Mouse (Mus musculus) midbrain, postnatal 0 days (tissue): ENCODE results near the gene Bckdhb. TPM values are rescaled to one million over a fixed set of nuclear protein-coding genes. Genes with fewer than 3 reads are reported as not detected.

ENCODE experiments used
- ATAC-seq: fragments of 200-750 bp; cut with Nextera tagmentation; 2 replicates; pipeline ENCODE4 v1.8.0; 2017; ENCODE audit warnings: moderate number of reproducible peaks, mild to moderate bottlenecking, moderate TSS enrichment, moderate library complexity; ENCODE audit not compliant: low FRiP score
- DNase-seq: peaks from one replicate; pipeline ENCODE4 v3.0.0-alpha.2; 2015; ENCODE audit warnings: low spot score
- H3K27ac ChIP-seq: fragments of 300-500 bp; sonication (generic); 2 replicates; pipeline ENCODE4 v1.5.1; 2014; ENCODE audit warnings: low read depth, mild to moderate bottlenecking, low read length, mixed read lengths
- H3K27me3 ChIP-seq: fragments of 300-500 bp; sonication (generic); 2 replicates; pipeline ENCODE4 v1.6.1; 2014; ENCODE audit warnings: low read length, control low read depth, mixed read lengths; ENCODE audit not compliant: insufficient read depth
- H3K36me3 ChIP-seq: fragments of 300-500 bp; sonication (generic); 2 replicates; pipeline ENCODE4 v1.6.1; 2014; ENCODE audit warnings: low read length, control low read depth, mixed read lengths; ENCODE audit not compliant: insufficient read depth
- H3K4me1 ChIP-seq: fragments of 300-500 bp; sonication (generic); 2 replicates; pipeline ENCODE4 v1.6.1; 2014; ENCODE audit warnings: mild to moderate bottlenecking, control low read depth, antibody characterized with exemption, low read length, mixed read lengths; ENCODE audit not compliant: insufficient read depth
- H3K4me2 ChIP-seq: fragments of 300-500 bp; sonication (generic); 2 replicates; pipeline ENCODE4 v1.6.1; 2014; ENCODE audit warnings: low read depth, mild to moderate bottlenecking, low read length, mixed read lengths; ENCODE audit not compliant: poor library complexity, severe bottlenecking
- H3K4me3 ChIP-seq: fragments of 300-500 bp; sonication (generic); 2 replicates; pipeline ENCODE4 v1.5.1; 2014; ENCODE audit warnings: low read depth, mild to moderate bottlenecking, low read length, moderate library complexity
- H3K9ac ChIP-seq: fragments of 300-500 bp; sonication (generic); replicated peaks from 2 replicates; pipeline ENCODE4 v1.6.1; 2014; ENCODE audit warnings: mild to moderate bottlenecking, low read length, moderate library complexity, mixed read lengths; ENCODE audit not compliant: poor library complexity, severe bottlenecking
- H3K9me3 ChIP-seq: fragments of 300-500 bp; sonication (generic); 2 replicates; pipeline ENCODE4 v1.6.1; 2016; ENCODE audit warnings: low read length, control low read depth
- CTCF ChIP-seq: IDR thresholded peaks from 2 replicates; pipeline ENCODE4 v1.5.1; 2016; ENCODE audit warnings: antibody characterized with exemption, mild to moderate bottlenecking
- WGBS: fragments of 180-500 bp; shearing (Covaris S2); extraction: QIAGEN DNeasy Blood & Tissue Kit; methylation state at CpG from one replicate; pipeline ENCODE4 v1.1.7; 2014; 5-methylcytosine and 5-hydroxymethylcytosine counted together
- polyA plus RNA-seq: library from polyadenylated mRNA; unstranded; fragments of >200 nt; fragmentation: Nextera tagmentation; extraction: Ambion mirVana; gene quantifications from 2 replicates; pipeline ENCODE4 v1.2.1, GENCODE M21; 2015
- total RNA-seq: library from RNA; depleted of rRNA; stranded (reverse); fragments of >200 nt; gene quantifications from 2 replicates; pipeline ENCODE4 v1.2.3, GENCODE M21; 2014

Bckdhb gene
- total and polyA plus RNA-seq, 2 experiments from 2014 or later, result 23.5 to 29.9 TPM

GRCm38 (mm10) chr9:84036046-84036445 lies 111.1 kb downstream of the Bckdhb start:
- 95% methylated on average over 8 of the region's 8 CpGs for WGBS
- no peak for DNase-seq
- no peak overlapping the region for H3K4me3 ChIP-seq
- no peaks in the 10 kb centered on the region for H3K27me3 ChIP-seq
- H3K9me3 ChIP-seq, result no peaks in the 10 kb centered on the region
- ATAC-seq, result no peak
- no peak overlapping the region for H3K4me2 ChIP-seq
- no peak overlapping the region for H3K9ac ChIP-seq
- TF ChIP-seq CTCF, result no peak
- no peak overlapping the region for H3K27ac ChIP-seq
- H3K4me1 ChIP-seq, result peaks cover 3% of the 10 kb centered on the region; the same call in 1 of the 2 replicates
- H3K36me3 ChIP-seq, result no peaks in the 10 kb centered on the region

DNA sequence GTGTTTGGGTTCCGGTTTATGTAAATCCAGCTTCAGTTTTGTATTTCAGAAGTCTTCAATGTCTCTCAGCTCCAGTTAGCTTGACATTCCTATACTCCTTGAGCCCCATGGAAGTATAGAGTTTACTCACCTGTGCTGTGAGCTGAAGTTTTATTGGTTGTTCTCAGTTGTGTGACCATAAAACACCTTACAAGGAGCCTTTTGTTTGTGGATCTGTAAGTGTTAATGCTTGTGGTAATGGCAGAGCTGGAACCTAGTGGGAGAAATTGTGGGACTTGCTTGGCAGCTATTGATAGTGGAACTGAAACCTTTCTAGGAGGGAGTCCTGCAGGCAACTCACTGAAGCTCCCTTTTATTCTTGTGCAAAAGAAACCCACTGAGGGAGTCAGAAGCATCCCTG lies 112.3 kb downstream of the Bckdhb start:
- Histone ChIP-seq H3K4me3 (no peak overlapping the region), H3K9me3 (no peaks in the 10 kb centered on the region), H3K36me3 (no peaks in the 10 kb centered on the region), H3K27me3 (no peaks in the 10 kb centered on the region), H3K4me1 (no peaks in the 10 kb centered on the region; the same call in 1 of the 2 replicates), H3K4me2 (no peak overlapping the region), H3K9ac (no peak overlapping the region), H3K27ac (no peak overlapping the region)
- DNase-seq (no peak), ATAC-seq (no peak)
- no peak for TF ChIP-seq CTCF
- 100% methylated on average over 1 of the region's 1 CpGs for WGBS

- Histone ChIP-seq H3K9me3 (no peaks in the 10 kb centered on the region), H3K27ac (no peak overlapping the region), H3K4me2 (no peak overlapping the region), H3K4me1 (no peaks in the 10 kb centered on the region), H3K9ac (no peak overlapping the region), H3K4me3 (no peak overlapping the region), H3K27me3 (no peaks in the 10 kb centered on the region), H3K36me3 (no peaks in the 10 kb centered on the region)
- TF ChIP-seq CTCF, result no peak
- DNase-seq (no peak), ATAC-seq (no peak)
- WGBS, result 93% methylated on average over 4 of the region's 4 CpGs
Measured at GRCm38 (mm10) chr9:84038946-84039345, 114.0 kb downstream of the Bckdhb start.

DNA sequence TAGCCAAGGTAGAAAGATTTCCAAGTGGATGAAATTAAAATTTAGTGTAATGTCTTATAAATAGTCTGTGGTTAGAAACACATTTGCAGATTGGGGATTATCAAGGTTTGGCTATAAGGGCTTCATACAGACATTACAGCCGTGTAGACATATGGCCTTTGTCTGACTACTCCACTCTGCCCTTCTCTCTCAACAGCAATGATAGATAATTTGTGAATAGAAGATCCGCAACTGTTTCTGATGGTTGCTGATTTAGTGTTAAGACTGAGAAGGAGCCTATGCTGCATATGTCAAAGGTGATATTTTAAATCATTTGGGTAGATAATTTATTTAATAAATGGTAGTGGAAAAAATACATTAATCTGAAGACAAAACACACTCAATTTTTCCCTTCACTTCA lies 115.4 kb downstream of the Bckdhb start:
- ATAC-seq (no peak), DNase-seq (no peak)
- 86% methylated on average over 2 of the region's 2 CpGs for WGBS
- H3K27me3 ChIP-seq, result no peaks in the 10 kb centered on the region
- TF ChIP-seq CTCF, result no peak
- no peak overlapping the region for H3K4me2 ChIP-seq
- H3K4me1 ChIP-seq, result no peaks in the 10 kb centered on the region
- H3K9me3 ChIP-seq, result no peaks in the 10 kb centered on the region
- H3K36me3 ChIP-seq, result no peaks in the 10 kb centered on the region
- H3K9ac ChIP-seq, result no peak overlapping the region
- H3K4me3 ChIP-seq, result no peak overlapping the region
- H3K27ac ChIP-seq, result no peak overlapping the region

DNA sequence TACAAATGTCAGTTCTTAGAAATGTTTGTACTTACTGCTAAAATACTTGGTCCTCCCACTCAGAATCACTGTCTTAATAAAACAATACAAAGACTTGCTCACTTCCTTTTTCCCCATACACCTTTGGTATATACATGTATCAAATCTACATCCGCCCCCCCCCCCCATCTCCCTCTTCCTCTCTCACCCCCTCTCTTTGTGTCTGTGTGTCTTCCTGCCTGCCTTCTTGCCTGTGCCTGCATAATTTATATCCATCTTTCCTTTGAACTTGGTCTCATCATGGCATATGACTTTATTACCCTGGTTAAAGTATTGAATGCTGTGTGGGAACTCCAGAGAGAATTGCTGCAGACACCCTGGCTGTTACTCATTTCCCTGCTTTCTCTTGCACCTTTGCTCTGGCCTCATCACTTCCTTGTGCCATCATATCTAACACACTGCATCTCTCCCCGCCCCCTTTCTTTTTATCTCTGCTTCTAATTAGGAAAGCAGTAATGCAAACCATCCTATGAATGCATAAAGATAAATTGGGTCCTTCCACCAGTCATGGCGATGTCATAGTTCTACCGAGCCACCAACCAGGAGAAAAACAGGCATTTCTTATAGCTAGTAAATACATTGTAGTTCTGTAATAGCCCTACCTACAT lies 116.8 kb downstream of the Bckdhb start:
- no peaks in the 10 kb centered on the region for H3K4me1 ChIP-seq
- H3K9me3 ChIP-seq, result no peaks in the 10 kb centered on the region
- no peaks in the 10 kb centered on the region for H3K36me3 ChIP-seq
- TF ChIP-seq CTCF, result no peak
- H3K27ac ChIP-seq, result no peak overlapping the region
- ATAC-seq (no peak), DNase-seq (no peak)
- WGBS, result 85% methylated on average over 4 of the region's 4 CpGs
- no peak overlapping the region for H3K9ac ChIP-seq
- no peak overlapping the region for H3K4me3 ChIP-seq
- no peaks in the 10 kb centered on the region for H3K27me3 ChIP-seq
- no peak overlapping the region for H3K4me2 ChIP-seq

- H3K4me1 ChIP-seq, result no peaks in the 10 kb centered on the region
- WGBS, result 87% methylated on average over 3 of the region's 3 CpGs
- H3K9ac ChIP-seq, result no peak overlapping the region
- H3K36me3 ChIP-seq, result no peaks in the 10 kb centered on the region
- no peak overlapping the region for H3K27ac ChIP-seq
- H3K27me3 ChIP-seq, result no peaks in the 10 kb centered on the region
- ATAC-seq (no peak), DNase-seq (no peak)
- no peak overlapping the region for H3K4me2 ChIP-seq
- no peaks in the 10 kb centered on the region for H3K9me3 ChIP-seq
- H3K4me3 ChIP-seq, result no peak overlapping the region
- TF ChIP-seq CTCF, result no peak
Measured at GRCm38 (mm10) chr9:84042539-84042938, 117.6 kb downstream of the Bckdhb start.
